Mouse (Mus musculus) olfactory bulb, adult 2 months (tissue): ENCODE data around the gene Ssr3.

Source experiments
- CTCF ChIP-seq: fragments of 200-500 bp; IDR thresholded peaks from 2 replicates; pipeline ENCODE4 v1.5.1; 2012; ENCODE audit warnings: low read depth, mild to moderate bottlenecking, low read length, moderate library complexity; ENCODE audit not compliant: insufficient read depth
- POLR2A ChIP-seq: fragments of 200-500 bp; IDR thresholded peaks from 2 replicates; pipeline ENCODE4 v1.6.1; 2012; ENCODE audit warnings: mild to moderate bottlenecking, low read depth, low read length, moderate library complexity; ENCODE audit not compliant: insufficient read depth

- TF ChIP-seq CTCF (no peak), POLR2A (no peak)
These were observed 24.5 kb downstream of the Ssr3 start for GRCm38 (mm10) chr3:65367944-65368343.
